Mouse (Mus musculus): ENCODE data around the gene Tgfbr3. TPM values are rescaled to one million over a fixed set of nuclear protein-coding genes. Genes with fewer than 3 reads are reported as not detected.

Gene Tgfbr3
- polyA plus RNA-seq, 1 experiment from 2014 or later = 2.2 TPM

- Histone ChIP-seq H3K9me3 (ENCODE audit: control insufficient read depth, low read length) (no peaks in the 10 kb centered on the region), H3K9ac (replicated peaks; ENCODE audit: low read depth, low read length) (no peak overlapping the region), H3K4me3 (replicated peaks; ENCODE audit: low read length) (no peak overlapping the region), H3K4me1 (replicated peaks; ENCODE audit: control insufficient read depth, insufficient read depth, low read length) (0 out of 2 replicates have a peak, but pooled peaks cover 8% of the 10 kb centered on the region), H3K36me3 (ENCODE audit: control insufficient read depth, insufficient read depth) (no peaks in the 10 kb centered on the region), H3K4me2 (ENCODE audit: low read length) (no peak overlapping the region), H3K27ac (ENCODE audit: low read length) (no peak overlapping the region), H3K27me3 (replicated peaks; ENCODE audit: control insufficient read depth, insufficient read depth, low read length) (no peaks in the 10 kb centered on the region)
- ATAC-seq = no peak
- 25% methylated on average over 7 of the region's 7 CpGs for whole genome bisulfite sequencing
Observed at GRCm38 (mm10) chr5:107110880-107111520, 178.4 kb downstream of the Tgfbr3 start.

GRCm38 (mm10) chr5:107110089-107110879 is 179.1 kb downstream of the Tgfbr3 start:
- no peaks in the 10 kb centered on the region for H3K9me3 ChIP-seq (ENCODE audit: control insufficient read depth, low read length)
- no peak overlapping the region for H3K9ac ChIP-seq (replicated peaks; ENCODE audit: low read depth, low read length)
- H3K27me3 ChIP-seq (replicated peaks; ENCODE audit: control insufficient read depth, insufficient read depth, low read length) = no peaks in the 10 kb centered on the region
- H3K4me1 ChIP-seq (replicated peaks; ENCODE audit: control insufficient read depth, insufficient read depth, low read length) = 0 out of 2 replicates have a peak, but pooled peaks cover 8% of the 10 kb centered on the region
- no peak overlapping the region for H3K4me3 ChIP-seq (replicated peaks; ENCODE audit: low read length)
- H3K4me2 ChIP-seq (ENCODE audit: low read length) = no peak overlapping the region
- H3K36me3 ChIP-seq (ENCODE audit: control insufficient read depth, insufficient read depth) = no peaks in the 10 kb centered on the region
- 61% methylated on average over 13 of the region's 13 CpGs for WGBS
- no peak overlapping the region for H3K27ac ChIP-seq (ENCODE audit: low read length)
- ATAC-seq = no peak

GRCm38 (mm10) chr5:107109416-107109815 is 180.0 kb downstream of the Tgfbr3 start:
- ATAC-seq = no peak
- Histone ChIP-seq H3K27me3 (replicated peaks; ENCODE audit: control insufficient read depth, insufficient read depth, low read length) (no peaks in the 10 kb centered on the region), H3K4me2 (ENCODE audit: low read length) (no peak overlapping the region), H3K9me3 (ENCODE audit: control insufficient read depth, low read length) (no peaks in the 10 kb centered on the region), H3K4me1 (replicated peaks; ENCODE audit: control insufficient read depth, insufficient read depth, low read length) (0 out of 2 replicates have a peak, but pooled peaks cover 8% of the 10 kb centered on the region), H3K27ac (ENCODE audit: low read length) (no peak overlapping the region), H3K36me3 (ENCODE audit: control insufficient read depth, insufficient read depth) (no peaks in the 10 kb centered on the region), H3K9ac (replicated peaks; ENCODE audit: low read depth, low read length) (no peak overlapping the region), H3K4me3 (replicated peaks; ENCODE audit: low read length) (no peak overlapping the region)
- 74% methylated on average over 15 of the region's 15 CpGs for WGBS

- Histone ChIP-seq H3K9me3 (ENCODE audit: control insufficient read depth, low read length) (no peaks in the 10 kb centered on the region), H3K9ac (replicated peaks; ENCODE audit: low read depth, low read length) (no peak overlapping the region), H3K4me2 (ENCODE audit: low read length) (no peak overlapping the region), H3K27ac (ENCODE audit: low read length) (no peak overlapping the region), H3K36me3 (ENCODE audit: control insufficient read depth, insufficient read depth) (no peaks in the 10 kb centered on the region), H3K4me3 (replicated peaks; ENCODE audit: low read length) (no peak overlapping the region), H3K4me1 (replicated peaks; ENCODE audit: control insufficient read depth, insufficient read depth, low read length) (0 out of 2 replicates have a peak, but pooled peaks cover 8% of the 10 kb centered on the region), H3K27me3 (replicated peaks; ENCODE audit: control insufficient read depth, insufficient read depth, low read length) (no peaks in the 10 kb centered on the region)
- no peak for ATAC-seq
- 72% methylated on average over 12 of the region's 12 CpGs for WGBS
Observed at GRCm38 (mm10) chr5:107106793-107107192, 182.6 kb downstream of the Tgfbr3 start.

DNA sequence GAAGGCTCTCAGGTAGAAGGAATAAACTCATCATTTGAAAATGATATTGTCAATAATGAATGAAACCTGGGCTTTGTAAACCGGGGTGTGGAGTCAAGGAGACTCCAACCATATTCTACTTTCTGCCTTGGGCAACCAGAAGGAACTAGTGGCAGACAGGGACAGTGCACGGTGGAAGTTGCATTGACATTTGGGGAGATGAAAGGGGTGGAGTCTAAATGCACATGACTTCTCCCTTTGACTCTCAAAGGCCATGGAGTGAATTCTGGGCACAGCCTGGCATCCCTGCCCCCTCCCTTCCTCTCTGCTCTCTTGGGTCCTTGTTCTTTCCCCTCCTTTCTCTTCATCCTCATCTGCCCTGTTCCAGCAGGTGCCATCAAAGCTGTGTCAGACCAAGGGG is 183.3 kb downstream of the Tgfbr3 start:
- H3K4me2 ChIP-seq (ENCODE audit: low read length) = no peak overlapping the region
- ATAC-seq = no peak
- 89% methylated on average over 2 of the region's 2 CpGs for WGBS

DNA sequence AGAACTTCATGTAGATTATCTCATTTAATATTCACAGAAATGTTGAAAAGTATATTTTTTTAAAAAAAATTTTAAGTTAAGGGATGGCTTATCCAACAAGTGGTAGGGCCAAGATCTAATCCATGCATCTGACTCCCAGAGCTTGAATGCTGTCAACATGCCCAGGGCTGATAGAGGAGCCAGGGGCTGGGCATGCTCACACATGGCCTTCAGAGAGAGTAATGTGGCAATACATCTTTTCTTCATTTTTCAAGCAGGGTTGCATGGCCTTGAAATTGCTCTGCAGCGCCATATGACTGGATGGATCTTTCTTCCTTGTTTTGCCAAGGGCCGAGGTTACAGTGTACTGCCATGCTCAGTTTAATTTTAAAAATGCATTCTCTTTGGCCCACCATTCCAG is 185.8 kb downstream of the Tgfbr3 start:
- H3K27ac ChIP-seq (ENCODE audit: low read length) = no peak overlapping the region
- H3K27me3 ChIP-seq (replicated peaks; ENCODE audit: control insufficient read depth, insufficient read depth, low read length) = no peaks in the 10 kb centered on the region
- ATAC-seq = no peak
- H3K9ac ChIP-seq (replicated peaks; ENCODE audit: low read depth, low read length) = no peak overlapping the region
- no peaks in the 10 kb centered on the region for H3K36me3 ChIP-seq (ENCODE audit: control insufficient read depth, insufficient read depth)
- no peaks in the 10 kb centered on the region for H3K9me3 ChIP-seq (ENCODE audit: control insufficient read depth, low read length)
- no peaks in the 10 kb centered on the region for H3K4me1 ChIP-seq (replicated peaks; ENCODE audit: control insufficient read depth, insufficient read depth, low read length)
- 92% methylated on average over 2 of the region's 2 CpGs for WGBS
- H3K4me3 ChIP-seq (replicated peaks; ENCODE audit: low read length) = no peak overlapping the region
- no peak overlapping the region for H3K4me2 ChIP-seq (ENCODE audit: low read length)

More for the DNA sequence above, 183.3 kb downstream of the Tgfbr3 start:
- H3K36me3 ChIP-seq (ENCODE audit: control insufficient read depth, insufficient read depth) = no peaks in the 10 kb centered on the region
- H3K4me1 ChIP-seq (replicated peaks; ENCODE audit: control insufficient read depth, insufficient read depth, low read length) = 0 out of 2 replicates have a peak, but pooled peaks cover 8% of the 10 kb centered on the region
- no peaks in the 10 kb centered on the region for H3K9me3 ChIP-seq (ENCODE audit: control insufficient read depth, low read length)
- no peak overlapping the region for H3K9ac ChIP-seq (replicated peaks; ENCODE audit: low read depth, low read length)
- no peak overlapping the region for H3K27ac ChIP-seq (ENCODE audit: low read length)
- no peaks in the 10 kb centered on the region for H3K27me3 ChIP-seq (replicated peaks; ENCODE audit: control insufficient read depth, insufficient read depth, low read length)
- no peak overlapping the region for H3K4me3 ChIP-seq (replicated peaks; ENCODE audit: low read length)

- Histone ChIP-seq H3K4me3 (replicated peaks; ENCODE audit: low read length) (no peak overlapping the region), H3K36me3 (ENCODE audit: control insufficient read depth, insufficient read depth) (no peaks in the 10 kb centered on the region), H3K27ac (ENCODE audit: low read length) (no peak overlapping the region), H3K4me1 (replicated peaks; ENCODE audit: control insufficient read depth, insufficient read depth, low read length) (no peaks in the 10 kb centered on the region), H3K9me3 (ENCODE audit: control insufficient read depth, low read length) (no peaks in the 10 kb centered on the region), H3K4me2 (ENCODE audit: low read length) (no peak overlapping the region), H3K27me3 (replicated peaks; ENCODE audit: control insufficient read depth, insufficient read depth, low read length) (no peaks in the 10 kb centered on the region), H3K9ac (replicated peaks; ENCODE audit: low read depth, low read length) (no peak overlapping the region)
- WGBS = 55% methylated on average over 4 of the region's 4 CpGs
- ATAC-seq = no peak
Observed at GRCm38 (mm10) chr5:107102916-107103315, 186.5 kb downstream of the Tgfbr3 start.

GRCm38 (mm10) chr5:107101684-107102083 is 187.7 kb downstream of the Tgfbr3 start:
- 72% methylated on average over 4 of the region's 4 CpGs for WGBS

GRCm38 (mm10) chr5:107101135-107101534 is 188.3 kb downstream of the Tgfbr3 start:
- ATAC-seq = no peak
- 68% methylated on average over 7 of the region's 7 CpGs for WGBS

More at GRCm38 (mm10) chr5:107101684-107102083, 187.7 kb downstream of the Tgfbr3 start:
- no peaks in the 10 kb centered on the region for H3K4me1 ChIP-seq (replicated peaks; ENCODE audit: control insufficient read depth, insufficient read depth, low read length)
- no peak overlapping the region for H3K9ac ChIP-seq (replicated peaks; ENCODE audit: low read depth, low read length)
- H3K9me3 ChIP-seq (ENCODE audit: control insufficient read depth, low read length) = no peaks in the 10 kb centered on the region
- no peaks in the 10 kb centered on the region for H3K27me3 ChIP-seq (replicated peaks; ENCODE audit: control insufficient read depth, insufficient read depth, low read length)
- no peak overlapping the region for H3K27ac ChIP-seq (ENCODE audit: low read length)
- ATAC-seq = no peak
- no peak overlapping the region for H3K4me2 ChIP-seq (ENCODE audit: low read length)
- no peak overlapping the region for H3K4me3 ChIP-seq (replicated peaks; ENCODE audit: low read length)
- H3K36me3 ChIP-seq (ENCODE audit: control insufficient read depth, insufficient read depth) = no peaks in the 10 kb centered on the region

More at GRCm38 (mm10) chr5:107101135-107101534, 188.3 kb downstream of the Tgfbr3 start:
- Histone ChIP-seq H3K27ac (ENCODE audit: low read length) (no peak overlapping the region), H3K4me3 (replicated peaks; ENCODE audit: low read length) (no peak overlapping the region), H3K4me2 (ENCODE audit: low read length) (no peak overlapping the region), H3K9ac (replicated peaks; ENCODE audit: low read depth, low read length) (no peak overlapping the region), H3K4me1 (replicated peaks; ENCODE audit: control insufficient read depth, insufficient read depth, low read length) (no peaks in the 10 kb centered on the region), H3K27me3 (replicated peaks; ENCODE audit: control insufficient read depth, insufficient read depth, low read length) (no peaks in the 10 kb centered on the region; the same call in 1 of the 2 replicates), H3K36me3 (ENCODE audit: control insufficient read depth, insufficient read depth) (no peaks in the 10 kb centered on the region), H3K9me3 (ENCODE audit: control insufficient read depth, low read length) (no peaks in the 10 kb centered on the region)

Data from forebrain, embryonic 16.5 days (tissue).